Mouse (Mus musculus) ovary, postnatal 10 days (tissue): Measurements from ENCODE around the gene Ripor1.
A peak's percentile ranks its signal among the peaks of the same experiment; 100 is the strongest.
"Not testable (repeated sequence)": the region's sequence is repeated elsewhere in the genome, so short reads cannot be mapped to it uniquely, and the experiment has no call there.

Experiments used
- DNase-seq: peaks from one replicate; pipeline ENCODE4 v3.0.0; 2022; ENCODE audit warnings: low spot score

The Ripor1 gene

GRCm38 (mm10) chr8:105604804-105605381, at the start of gene Ripor1:
TSS of gene Ripor1 (plus strand) at chr8:105605255.
- peak; percentile 68 for DNase-seq

DNA sequence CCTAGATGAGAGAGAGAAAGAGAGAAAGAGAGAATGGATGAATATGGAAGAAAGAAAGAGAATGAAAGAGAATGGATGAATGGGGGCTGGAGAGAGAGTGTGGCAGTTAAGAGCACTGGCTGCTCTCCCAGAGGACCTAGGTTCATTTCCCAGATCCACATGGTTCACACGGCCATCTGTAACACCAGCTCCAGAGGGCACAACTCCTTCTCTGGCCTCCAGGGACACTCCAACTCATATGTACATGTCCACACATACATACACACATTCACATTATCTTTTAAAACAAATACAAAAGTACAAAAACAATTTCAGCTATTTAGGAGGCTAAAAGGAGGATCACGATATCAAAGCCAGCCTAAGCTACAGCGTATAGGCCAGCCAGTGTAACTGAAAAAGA, 42.2 kb upstream of the Ripor1 start:
- DNase-seq = no peak

DNA sequence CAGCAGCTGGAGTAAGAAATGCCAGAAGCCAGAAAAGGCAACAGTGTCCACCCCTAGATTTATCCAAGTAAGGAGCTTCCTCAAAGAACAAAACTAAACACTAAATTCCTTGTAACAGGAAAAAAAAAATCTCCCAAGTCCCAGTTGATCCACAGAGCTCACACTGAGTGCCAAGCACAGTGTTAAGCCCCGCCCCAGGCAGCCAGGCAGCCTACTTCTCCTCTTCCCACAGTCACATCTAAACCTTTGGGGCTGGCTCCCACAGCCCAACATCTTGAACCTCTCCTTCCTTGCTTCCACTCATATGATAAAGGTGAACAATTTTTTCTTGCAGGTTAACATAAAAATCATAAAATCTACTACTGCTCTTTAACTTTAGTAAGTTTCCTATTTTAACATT, 41.2 kb upstream of the Ripor1 start:
- no peak for DNase-seq

DNA sequence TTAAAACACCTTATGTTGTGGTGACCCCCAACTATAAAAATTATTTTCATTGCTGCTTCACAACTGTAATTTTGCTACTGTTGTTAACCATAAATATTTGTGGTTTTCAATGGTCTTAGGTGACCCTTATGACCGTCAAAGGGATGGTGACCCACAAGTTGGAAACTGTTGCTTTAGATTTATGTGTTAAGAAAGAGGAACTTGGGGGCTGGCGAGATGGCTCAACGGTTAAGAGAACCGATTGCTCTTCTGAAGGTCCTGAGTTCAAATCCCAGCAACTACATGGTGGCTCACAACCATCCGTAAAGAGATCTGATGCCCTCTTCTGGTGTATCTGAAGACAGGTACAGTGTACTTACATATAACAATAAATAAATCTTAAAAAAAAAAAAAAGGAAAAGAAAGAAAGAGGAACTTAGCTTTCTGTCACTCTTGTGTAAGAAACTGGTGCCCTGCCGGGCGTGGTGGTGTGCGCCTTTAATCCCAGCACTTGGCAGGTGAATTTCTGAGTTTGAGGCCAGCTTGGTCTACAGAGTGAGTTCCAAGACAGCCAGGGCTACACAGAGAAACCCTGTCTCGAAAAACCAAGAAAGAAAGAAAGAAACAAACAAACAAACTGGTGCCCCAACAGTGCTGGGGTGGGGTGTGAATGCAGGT, 40.4 kb upstream of the Ripor1 start:
- not testable (repeated sequence) for DNase-seq

- DNase-seq = peak; percentile 36
Observed at GRCm38 (mm10) chr8:105565401-105565881, 39.6 kb upstream of the Ripor1 start.

- DNase-seq = peak; percentile 98
Observed at GRCm38 (mm10) chr8:105565952-105566702, 38.9 kb upstream of the Ripor1 start, which contains the start of gene Atp6v0d1. TSS of gene Atp6v0d1 (minus strand) at chr8:105566047.

GRCm38 (mm10) chr8:105566703-105567595, 38.1 kb upstream of the Ripor1 start:
- DNase-seq = no peak

DNA sequence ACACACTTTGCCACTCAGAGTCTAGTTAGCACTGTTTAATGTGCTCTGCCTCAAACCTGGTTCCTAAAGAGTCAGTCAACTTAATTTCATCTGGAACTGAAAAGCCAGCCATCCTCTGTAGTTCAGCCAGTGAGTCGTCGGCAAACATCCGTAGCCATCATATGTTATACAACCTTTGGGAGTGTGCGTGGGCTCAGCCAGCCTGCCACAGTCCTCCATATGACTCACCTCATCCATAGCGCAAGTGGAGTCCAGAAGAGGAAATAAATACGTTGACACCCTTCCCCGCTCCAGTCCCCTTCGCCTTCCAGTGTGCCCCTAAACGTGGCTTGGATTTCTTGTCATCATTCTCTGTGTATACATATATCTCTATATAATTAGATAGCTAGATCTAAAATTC, 33.2 kb upstream of the Ripor1 start:
- no peak for DNase-seq

DNA sequence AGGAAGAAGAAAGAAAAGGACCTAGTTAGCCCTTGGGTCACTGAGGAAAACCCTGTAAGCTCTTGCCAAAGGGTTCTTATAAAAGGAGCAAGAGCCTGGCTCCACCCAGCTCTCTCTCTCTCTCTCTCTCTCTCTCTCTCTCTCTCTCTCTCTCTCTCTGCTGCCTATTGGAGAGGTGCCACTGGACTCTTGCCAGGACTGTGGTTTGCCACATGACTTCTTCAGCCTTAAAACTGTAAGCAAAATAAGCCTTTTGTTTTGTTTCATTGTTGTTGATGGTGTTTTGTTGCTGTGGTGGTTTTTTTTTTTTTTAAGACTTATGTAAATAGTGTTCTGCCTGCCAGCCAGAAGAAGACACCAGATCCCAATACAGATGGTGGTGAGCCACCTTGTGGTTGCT, 31.6 kb upstream of the Ripor1 start:
- no peak for DNase-seq

- no peak for DNase-seq
Observed at GRCm38 (mm10) chr8:105574741-105575140, 30.3 kb upstream of the Ripor1 start.

GRCm38 (mm10) chr8:105575538-105575937, 29.5 kb upstream of the Ripor1 start:
- no peak for DNase-seq

DNA sequence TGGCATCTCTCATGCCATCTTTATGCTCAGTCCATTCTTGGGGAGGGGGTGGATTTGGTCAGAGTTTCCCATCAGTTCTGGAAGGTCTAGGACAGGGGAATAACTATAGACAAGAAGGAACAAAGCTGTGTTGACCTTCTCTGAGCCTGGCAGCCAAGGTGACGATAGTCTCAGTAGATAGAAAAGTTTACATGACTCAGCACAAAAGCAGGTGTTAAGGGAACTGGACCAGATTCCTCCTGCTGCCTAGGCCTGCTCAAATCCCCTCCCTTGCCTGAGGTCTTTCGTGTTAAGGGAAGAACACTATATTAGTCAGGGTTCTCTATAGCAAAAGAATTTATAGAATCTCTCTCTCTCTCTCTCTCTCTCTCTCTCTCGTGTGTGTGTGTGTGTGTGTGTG, 25.3 kb upstream of the Ripor1 start:
- no peak for DNase-seq

GRCm38 (mm10) chr8:105592431-105592830, 12.6 kb upstream of the Ripor1 start:
- DNase-seq = no peak

DNA sequence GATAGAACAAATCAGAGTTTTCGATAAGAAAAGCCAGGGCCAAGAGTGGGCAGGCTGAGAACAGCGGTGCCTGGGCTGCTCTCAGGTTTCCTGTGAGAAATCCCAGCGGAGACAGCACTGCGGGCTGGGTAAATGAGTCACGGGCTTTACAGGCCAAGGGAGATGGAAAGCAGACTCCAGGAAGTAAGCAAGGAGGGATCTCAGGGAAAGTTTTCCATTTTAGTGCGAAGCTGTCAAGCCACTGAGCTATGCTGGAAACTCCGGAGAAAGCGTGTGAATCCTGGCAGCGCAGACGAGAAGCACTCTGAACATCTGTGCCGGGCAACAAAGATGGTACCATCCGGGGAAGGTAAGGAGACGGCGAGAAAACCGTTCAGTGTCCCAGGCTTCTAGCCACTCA, 11.2 kb upstream of the Ripor1 start:
- DNase-seq = peak; percentile 31

DNA sequence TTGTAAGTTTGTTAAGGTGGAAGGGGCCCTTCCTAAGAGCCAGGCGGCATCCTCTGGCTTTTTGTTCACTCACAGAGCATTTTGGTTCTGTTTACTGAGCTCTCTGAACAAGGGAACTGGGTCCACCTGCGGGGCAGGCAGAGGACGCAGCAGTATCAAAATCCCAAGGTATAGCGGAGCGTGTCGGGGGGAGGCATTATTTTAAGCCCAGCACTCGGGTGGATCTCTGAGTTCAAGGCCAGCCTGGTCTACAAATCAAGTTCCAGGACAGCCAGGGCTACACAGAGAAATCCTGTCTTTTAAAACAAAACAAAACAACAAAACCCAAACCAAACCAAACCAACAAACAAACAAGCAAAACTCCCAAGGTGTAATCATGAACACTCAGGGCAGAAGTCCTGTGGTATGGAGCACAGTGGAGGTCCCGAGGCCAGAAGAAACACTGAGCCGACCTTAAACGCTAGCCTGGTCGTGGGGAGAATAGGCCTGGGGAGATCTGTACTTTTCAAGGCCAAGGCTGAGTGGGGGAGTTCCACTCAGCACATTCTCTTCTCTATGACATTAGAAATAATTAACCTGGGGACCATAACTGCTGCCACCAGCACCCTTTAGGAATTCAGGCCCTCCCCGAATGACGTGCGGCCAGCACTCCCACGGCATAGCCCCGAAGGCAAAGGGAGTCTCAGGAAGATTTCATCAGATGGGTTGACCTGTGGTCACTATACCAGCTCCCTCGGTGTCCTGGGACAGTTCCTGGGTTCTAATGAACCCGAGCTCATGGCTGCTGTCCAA, 10.4 kb upstream of the Ripor1 start:
- no peak for DNase-seq

DNA sequence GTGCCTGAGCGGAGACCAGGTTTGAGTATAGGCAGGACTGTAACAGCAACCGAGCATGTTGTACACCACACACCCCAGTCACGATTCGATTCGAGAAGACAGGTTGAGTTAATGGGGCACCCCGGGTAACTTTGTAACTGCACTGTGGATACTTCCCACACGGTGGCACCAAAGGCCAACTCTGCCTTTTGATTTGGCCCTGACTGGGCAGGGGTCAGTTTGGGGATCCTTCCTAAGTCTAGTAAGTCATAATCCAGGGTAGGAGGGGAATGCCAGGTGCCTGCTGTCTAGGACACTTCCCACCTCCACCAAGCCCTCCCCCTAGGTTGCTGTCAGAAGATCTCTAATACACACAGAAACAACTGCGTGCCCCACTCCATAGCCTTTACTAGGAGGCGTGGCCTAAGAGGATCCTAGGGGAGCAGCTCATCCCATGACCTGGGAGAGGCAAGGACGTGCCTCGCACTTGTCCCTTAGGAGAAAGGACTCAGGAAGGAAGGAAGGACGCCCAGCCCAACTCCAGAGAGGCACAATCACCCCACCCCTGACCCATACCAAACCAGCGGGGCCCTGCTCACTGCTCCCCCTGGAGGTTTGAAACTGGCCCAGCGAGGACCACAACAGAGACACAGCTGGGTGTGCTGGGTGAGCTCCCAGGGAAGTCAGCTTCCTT, 8.6 kb upstream of the Ripor1 start:
- DNase-seq = peak; percentile 33

DNA sequence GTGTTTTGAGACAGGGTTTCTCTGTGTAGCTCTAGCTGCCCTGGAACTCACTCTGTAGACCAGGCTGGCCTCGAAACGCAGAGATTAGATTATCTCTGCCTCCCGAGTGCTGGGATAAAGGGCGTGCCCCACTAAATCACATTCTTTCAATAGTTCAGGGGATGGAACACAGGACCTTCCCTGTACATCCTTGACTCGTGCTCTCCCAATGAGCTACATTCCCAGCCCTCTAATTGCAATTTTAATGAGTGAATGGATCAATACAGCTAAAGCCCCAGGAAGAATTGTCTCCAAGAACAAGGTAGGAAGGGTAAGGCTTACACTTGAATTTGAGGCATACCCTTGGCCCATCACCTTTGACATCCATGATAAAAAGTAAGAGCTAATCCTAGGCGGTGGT, 6.3 kb upstream of the Ripor1 start:
- no peak for DNase-seq

- DNase-seq = no peak
Observed at GRCm38 (mm10) chr8:105601301-105601700, 3.8 kb upstream of the Ripor1 start.

DNA sequence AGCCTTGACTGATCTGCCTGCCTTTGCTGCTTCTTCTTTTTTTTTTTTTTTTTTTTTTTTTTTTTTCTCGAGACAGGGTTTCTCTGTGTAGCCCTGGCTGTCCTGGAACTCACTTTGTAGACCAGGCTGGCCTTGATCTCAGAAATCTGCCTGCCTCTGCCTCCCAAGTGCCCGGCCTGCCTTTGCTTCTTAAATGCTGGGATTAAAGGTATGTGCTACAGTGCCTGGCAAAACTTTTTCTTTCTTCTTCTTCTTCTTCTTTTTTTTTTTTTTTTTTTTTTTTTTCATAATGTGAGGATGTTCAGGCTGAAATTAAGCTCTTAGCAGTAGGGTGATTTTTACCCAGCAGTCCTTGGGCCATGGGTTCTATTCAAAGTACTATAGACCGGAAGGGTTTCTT, 2.5 kb upstream of the Ripor1 start:
- DNase-seq = not testable (repeated sequence)

DNA sequence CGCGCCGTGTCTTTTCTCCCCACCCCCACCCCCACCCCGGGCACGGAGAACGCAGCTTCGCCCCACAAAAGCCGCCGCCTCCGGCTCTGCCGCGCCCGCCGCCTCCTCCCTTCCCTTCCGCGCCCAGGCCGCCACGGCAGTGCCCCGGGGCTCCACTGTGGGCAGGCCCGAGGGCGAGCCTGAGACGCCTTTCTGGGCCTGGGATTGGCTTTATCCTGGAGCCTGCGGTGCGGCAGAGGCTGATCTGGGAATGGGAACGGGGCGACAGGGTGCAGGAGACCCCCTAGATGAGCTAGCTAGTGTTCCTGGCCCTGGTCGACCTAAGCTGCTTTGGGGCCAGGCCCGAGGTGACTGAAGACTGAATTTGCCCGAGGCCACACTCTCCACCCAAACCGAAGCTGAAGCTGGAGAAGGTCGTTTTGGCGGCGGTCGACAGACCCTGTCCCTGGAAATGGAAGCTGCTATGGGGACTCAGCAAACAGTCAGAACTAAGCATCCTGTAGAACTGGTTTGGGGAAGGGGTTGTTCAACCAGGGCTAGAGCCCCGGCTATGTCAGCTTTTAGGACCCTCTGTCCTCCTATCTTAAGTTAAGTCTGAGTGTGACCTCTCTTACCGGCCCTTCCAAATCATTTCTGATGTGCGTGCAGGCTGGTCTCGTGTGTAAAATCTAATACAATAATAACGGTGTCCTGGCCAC, 585 bp downstream of the Ripor1 start:
- peak; percentile 36 for DNase-seq
